Mouse (Mus musculus) hindbrain, embryonic 12.5 days (tissue): ENCODE measurements around the gene Cnot2. TPM values are rescaled to one million over a fixed set of nuclear protein-coding genes. Genes with fewer than 3 reads are reported as not detected.

Experiments used
- ATAC-seq: fragments of 200-750 bp; cut with Nextera tagmentation; 2 replicates; pipeline ENCODE4 v1.8.0; 2017; ENCODE audit warnings: moderate TSS enrichment; ENCODE audit not compliant: low FRiP score
- H3K27ac ChIP-seq: fragments of 300-500 bp; sonication (generic); 2 replicates; pipeline ENCODE4 v1.5.1; 2016; ENCODE audit warnings: mild to moderate bottlenecking
- H3K27me3 ChIP-seq: fragments of 300-500 bp; sonication (generic); 2 replicates; pipeline ENCODE4 v1.6.1; 2016; ENCODE audit warnings: mild to moderate bottlenecking
- H3K36me3 ChIP-seq: fragments of 300-500 bp; sonication (generic); 2 replicates; pipeline ENCODE4 v1.6.1; 2016; ENCODE audit warnings: mild to moderate bottlenecking
- H3K4me1 ChIP-seq: fragments of 300-500 bp; sonication (generic); 2 replicates; pipeline ENCODE4 v1.6.1; 2016
- H3K4me2 ChIP-seq: fragments of 300-500 bp; sonication (generic); replicated peaks from 2 replicates; pipeline ENCODE4 v1.6.1; 2016; ENCODE audit warnings: mild to moderate bottlenecking
- H3K4me3 ChIP-seq: fragments of 300-500 bp; sonication (generic); 2 replicates; pipeline ENCODE4 v1.5.1; 2016; ENCODE audit warnings: mild to moderate bottlenecking
- H3K9ac ChIP-seq: fragments of 300-500 bp; sonication (generic); 2 replicates; pipeline ENCODE4 v1.6.1; 2016; ENCODE audit warnings: mild to moderate bottlenecking, moderate library complexity
- H3K9me3 ChIP-seq: fragments of 300-500 bp; sonication (generic); replicated peaks from 2 replicates; pipeline ENCODE4 v1.6.1; 2016; ENCODE audit warnings: mild to moderate bottlenecking
- WGBS: fragments of 180-500 bp; shearing (Covaris S2); methylation state at CpG from one replicate; pipeline ENCODE4 v1.1.7; 2016; 5-methylcytosine and 5-hydroxymethylcytosine counted together
- polyA plus RNA-seq: library from polyadenylated mRNA; unstranded; fragments of >200 nt; fragmentation: Nextera tagmentation; extraction: Ambion mirVana; gene quantifications from 2 replicates; pipeline ENCODE4 v1.2.1, GENCODE M21; 2016

The Cnot2 gene
- polyA plus RNA-seq, 1 experiment from 2014 or later = 114 TPM

- Histone ChIP-seq H3K9me3 (no peaks in the 10 kb centered on the region), H3K4me2 (no peak overlapping the region), H3K27me3 (no peaks in the 10 kb centered on the region), H3K4me3 (no peak overlapping the region), H3K4me1 (peaks cover 17% of the 10 kb centered on the region), H3K27ac (no peak overlapping the region), H3K36me3 (no peaks in the 10 kb centered on the region), H3K9ac (no peak overlapping the region)
- WGBS = 82% methylated on average over 11 of the region's 11 CpGs
- ATAC-seq = no peak
These were observed 110.9 kb downstream of the Cnot2 start for GRCm38 (mm10) chr10:116470306-116470925.

DNA sequence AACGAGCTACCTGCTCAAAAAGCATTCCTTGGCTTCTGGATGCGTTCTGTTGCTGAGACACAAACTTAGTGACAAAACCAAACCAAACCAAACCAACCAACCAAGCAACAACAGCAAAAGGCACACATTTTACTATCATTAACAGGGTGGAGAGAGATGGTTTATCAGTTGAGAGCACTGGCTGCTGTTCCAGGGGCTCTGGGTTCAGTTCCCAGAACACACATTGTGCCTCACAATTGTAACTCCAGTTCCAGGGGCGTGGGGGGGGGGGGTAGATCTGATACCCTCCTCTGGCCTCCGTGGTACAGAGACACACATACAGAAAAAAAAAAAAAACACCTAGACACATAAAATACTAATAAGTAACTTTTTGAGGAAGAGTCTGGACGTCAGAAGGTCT is 113.2 kb downstream of the Cnot2 start:
- no peak overlapping the region for H3K9ac ChIP-seq
- H3K4me3 ChIP-seq = no peak overlapping the region
- H3K27me3 ChIP-seq = no peaks in the 10 kb centered on the region
- H3K4me1 ChIP-seq = peaks cover 7% of the 10 kb centered on the region
- no peak overlapping the region for H3K27ac ChIP-seq
- H3K4me2 ChIP-seq = no peak overlapping the region
- WGBS = 84% methylated on average over 5 of the region's 5 CpGs
- no peaks in the 10 kb centered on the region for H3K9me3 ChIP-seq
- ATAC-seq = no peak
- no peaks in the 10 kb centered on the region for H3K36me3 ChIP-seq

- no peak overlapping the region for H3K27ac ChIP-seq
- H3K9me3 ChIP-seq = no peaks in the 10 kb centered on the region
- H3K27me3 ChIP-seq = no peaks in the 10 kb centered on the region
- no peak overlapping the region for H3K9ac ChIP-seq
- ATAC-seq = no peak
- H3K4me2 ChIP-seq = no peak overlapping the region
- 91% methylated on average over 12 of the region's 12 CpGs for WGBS
- no peaks in the 10 kb centered on the region for H3K4me1 ChIP-seq
- H3K4me3 ChIP-seq = no peak overlapping the region
- 0 out of 2 replicates have a peak, but pooled peaks cover 4% of the 10 kb centered on the region for H3K36me3 ChIP-seq
These were observed 117.5 kb downstream of the Cnot2 start for GRCm38 (mm10) chr10:116463753-116464345.

DNA sequence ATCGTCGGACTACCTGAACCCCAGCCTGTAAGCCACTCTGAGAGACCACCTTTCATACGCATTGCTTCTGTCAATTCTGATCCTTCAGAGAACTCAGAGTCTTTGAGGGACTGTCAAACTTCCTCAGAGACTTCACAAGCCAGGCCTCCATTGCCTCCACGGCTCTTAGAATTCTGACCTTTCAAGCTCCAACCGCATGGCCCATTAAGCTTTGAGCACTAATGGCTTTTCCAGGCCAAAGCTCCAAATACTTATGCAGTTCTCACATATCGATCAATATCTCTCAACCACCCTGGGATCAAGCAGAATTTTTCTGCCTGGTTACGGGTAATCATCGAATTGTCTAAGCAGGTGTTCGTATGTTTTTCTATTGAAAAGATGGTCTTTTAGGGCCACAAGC is 119.9 kb downstream of the Cnot2 start:
- H3K4me1 ChIP-seq = no peaks in the 10 kb centered on the region
- no peak overlapping the region for H3K27ac ChIP-seq
- no peak overlapping the region for H3K4me2 ChIP-seq
- H3K9ac ChIP-seq = no peak overlapping the region
- H3K9me3 ChIP-seq = no peaks in the 10 kb centered on the region
- no peak for ATAC-seq
- H3K27me3 ChIP-seq = no peaks in the 10 kb centered on the region
- peaks cover 12% of the 10 kb centered on the region for H3K36me3 ChIP-seq
- H3K4me3 ChIP-seq = no peak overlapping the region
- 81% methylated on average over 9 of the region's 9 CpGs for WGBS

- H3K36me3 ChIP-seq = peaks cover 18% of the 10 kb centered on the region
- 96% methylated on average over 9 of the region's 9 CpGs for WGBS
- no peak for ATAC-seq
These were observed 122.5 kb downstream of the Cnot2 start for GRCm38 (mm10) chr10:116458786-116459185.

GRCm38 (mm10) chr10:116452771-116453170 is 128.5 kb downstream of the Cnot2 start:
- ATAC-seq = no peak
- no peak overlapping the region for H3K4me2 ChIP-seq
- H3K27ac ChIP-seq = no peak overlapping the region
- no peaks in the 10 kb centered on the region for H3K9me3 ChIP-seq
- H3K36me3 ChIP-seq = peaks cover 11% of the 10 kb centered on the region
- no peaks in the 10 kb centered on the region for H3K4me1 ChIP-seq
- no peak overlapping the region for H3K9ac ChIP-seq
- WGBS = 96% methylated on average over 7 of the region's 7 CpGs
- no peaks in the 10 kb centered on the region for H3K27me3 ChIP-seq
- no peak overlapping the region for H3K4me3 ChIP-seq

More at GRCm38 (mm10) chr10:116458786-116459185, 122.5 kb downstream of the Cnot2 start:
- H3K27ac ChIP-seq = no peak overlapping the region
- no peak overlapping the region for H3K4me2 ChIP-seq
- H3K9me3 ChIP-seq = no peaks in the 10 kb centered on the region
- no peaks in the 10 kb centered on the region for H3K4me1 ChIP-seq
- H3K27me3 ChIP-seq = no peaks in the 10 kb centered on the region
- no peak overlapping the region for H3K9ac ChIP-seq
- H3K4me3 ChIP-seq = no peak overlapping the region

- H3K27me3 ChIP-seq = no peaks in the 10 kb centered on the region
- ATAC-seq = no peak
- H3K4me1 ChIP-seq = no peaks in the 10 kb centered on the region
- 76% methylated on average over 9 of the region's 9 CpGs for WGBS
- no peaks in the 10 kb centered on the region for H3K9me3 ChIP-seq
- no peak overlapping the region for H3K27ac ChIP-seq
- 0 out of 2 replicates have a peak, but pooled peaks cover 3% of the 10 kb centered on the region for H3K36me3 ChIP-seq
- H3K9ac ChIP-seq = no peak overlapping the region
- no peak overlapping the region for H3K4me3 ChIP-seq
- H3K4me2 ChIP-seq = no peak overlapping the region
These were observed 130.7 kb downstream of the Cnot2 start for GRCm38 (mm10) chr10:116450621-116451020.

GRCm38 (mm10) chr10:116448166-116448565 is 133.1 kb downstream of the Cnot2 start:
- Histone ChIP-seq H3K36me3 (peaks cover 5% of the 10 kb centered on the region; the same call in 1 of the 2 replicates), H3K4me3 (no peak overlapping the region), H3K9ac (no peak overlapping the region), H3K27ac (no peak overlapping the region), H3K9me3 (no peaks in the 10 kb centered on the region), H3K4me2 (no peak overlapping the region), H3K27me3 (no peaks in the 10 kb centered on the region), H3K4me1 (no peaks in the 10 kb centered on the region)
- 93% methylated on average over 12 of the region's 12 CpGs for WGBS
- no peak for ATAC-seq

DNA sequence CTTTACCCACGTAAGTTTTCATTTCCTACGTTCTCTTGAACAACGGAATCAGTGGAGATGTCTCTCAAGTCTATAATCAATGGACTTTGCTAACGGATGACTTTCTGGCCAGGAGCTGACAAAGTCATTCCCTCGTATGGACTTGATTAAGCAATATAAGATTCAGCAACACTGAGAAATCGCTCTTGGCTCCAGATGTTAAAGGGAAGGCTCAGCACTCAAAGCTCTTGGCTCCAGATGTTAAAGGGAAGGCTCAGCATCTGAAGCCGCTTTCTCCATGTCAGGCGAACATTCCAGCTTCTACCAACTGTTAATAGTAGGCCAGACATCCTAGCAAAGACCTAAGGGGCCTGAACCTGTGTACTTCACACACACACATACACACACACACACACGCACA is 134.1 kb downstream of the Cnot2 start:
- Histone ChIP-seq H3K9me3 (no peaks in the 10 kb centered on the region), H3K4me3 (no peak overlapping the region), H3K27ac (no peak overlapping the region), H3K4me2 (no peak overlapping the region), H3K36me3 (peaks cover 5% of the 10 kb centered on the region; the same call in 1 of the 2 replicates), H3K4me1 (no peaks in the 10 kb centered on the region), H3K27me3 (no peaks in the 10 kb centered on the region), H3K9ac (no peak overlapping the region)
- no peak for ATAC-seq
- WGBS = 83% methylated on average over 9 of the region's 9 CpGs

- no peak overlapping the region for H3K4me3 ChIP-seq
- ATAC-seq = no peak
These were observed 135.3 kb downstream of the Cnot2 start for GRCm38 (mm10) chr10:116446040-116446439.

DNA sequence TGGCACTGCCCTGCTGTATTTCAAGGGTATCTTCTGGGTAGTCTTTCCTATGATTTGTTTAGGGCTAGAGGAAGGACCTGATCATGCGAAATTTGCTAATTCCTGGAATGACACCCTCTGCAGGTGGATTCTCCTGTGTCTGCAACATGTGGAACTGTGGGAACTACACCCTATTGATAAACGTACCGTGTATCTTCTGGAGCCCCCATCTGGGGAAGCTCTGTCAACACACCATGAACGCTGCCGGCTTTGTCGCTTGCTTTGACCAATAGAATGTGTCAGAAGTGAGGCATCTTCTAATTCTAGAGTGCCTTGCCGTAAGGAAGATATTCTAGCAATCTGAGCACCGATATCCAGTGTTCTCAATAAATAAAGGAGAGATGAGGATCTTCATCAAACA is 136.5 kb downstream of the Cnot2 start:
- WGBS = 97% methylated on average over 8 of the region's 8 CpGs
- no peak overlapping the region for H3K27ac ChIP-seq
- H3K36me3 ChIP-seq = peaks cover 5% of the 10 kb centered on the region; the same call in 1 of the 2 replicates
- H3K9ac ChIP-seq = no peak overlapping the region
- no peak for ATAC-seq
- no peaks in the 10 kb centered on the region for H3K27me3 ChIP-seq
- H3K4me3 ChIP-seq = no peak overlapping the region
- no peak overlapping the region for H3K4me2 ChIP-seq
- H3K9me3 ChIP-seq = no peaks in the 10 kb centered on the region
- H3K4me1 ChIP-seq = no peaks in the 10 kb centered on the region

More at GRCm38 (mm10) chr10:116446040-116446439, 135.3 kb downstream of the Cnot2 start:
- peaks cover 5% of the 10 kb centered on the region; the same call in 1 of the 2 replicates for H3K36me3 ChIP-seq
- no peaks in the 10 kb centered on the region for H3K27me3 ChIP-seq
- no peak overlapping the region for H3K4me2 ChIP-seq
- no peak overlapping the region for H3K27ac ChIP-seq
- no peak overlapping the region for H3K9ac ChIP-seq
- H3K9me3 ChIP-seq = no peaks in the 10 kb centered on the region
- WGBS = 94% methylated on average over 11 of the region's 12 CpGs
- no peaks in the 10 kb centered on the region for H3K4me1 ChIP-seq

DNA sequence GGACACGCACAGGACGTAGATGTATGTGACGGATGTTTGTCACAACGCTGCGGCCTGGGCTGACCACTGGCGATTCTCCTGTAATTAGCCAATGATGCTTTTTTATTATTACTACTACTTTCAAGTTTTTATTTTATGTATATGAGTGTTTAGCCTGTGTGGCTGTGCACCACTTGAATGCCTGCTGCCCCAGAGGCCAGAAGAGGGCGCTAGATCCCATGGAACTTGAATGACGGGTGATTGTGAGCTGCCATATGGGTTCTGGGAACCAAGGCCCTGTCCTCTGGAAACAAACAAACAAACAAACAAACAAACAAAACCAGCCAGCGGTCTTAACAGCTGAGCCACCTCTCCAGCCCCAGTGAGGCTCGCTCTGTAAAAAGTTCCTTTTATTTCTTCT is 136.9 kb downstream of the Cnot2 start:
- Histone ChIP-seq H3K4me2 (no peak overlapping the region), H3K27ac (no peak overlapping the region), H3K36me3 (peaks cover 5% of the 10 kb centered on the region; the same call in 1 of the 2 replicates), H3K27me3 (no peaks in the 10 kb centered on the region), H3K9me3 (no peaks in the 10 kb centered on the region), H3K9ac (no peak overlapping the region), H3K4me3 (no peak overlapping the region), H3K4me1 (no peaks in the 10 kb centered on the region)
- WGBS = 96% methylated on average over 10 of the region's 10 CpGs
- no peak for ATAC-seq

DNA sequence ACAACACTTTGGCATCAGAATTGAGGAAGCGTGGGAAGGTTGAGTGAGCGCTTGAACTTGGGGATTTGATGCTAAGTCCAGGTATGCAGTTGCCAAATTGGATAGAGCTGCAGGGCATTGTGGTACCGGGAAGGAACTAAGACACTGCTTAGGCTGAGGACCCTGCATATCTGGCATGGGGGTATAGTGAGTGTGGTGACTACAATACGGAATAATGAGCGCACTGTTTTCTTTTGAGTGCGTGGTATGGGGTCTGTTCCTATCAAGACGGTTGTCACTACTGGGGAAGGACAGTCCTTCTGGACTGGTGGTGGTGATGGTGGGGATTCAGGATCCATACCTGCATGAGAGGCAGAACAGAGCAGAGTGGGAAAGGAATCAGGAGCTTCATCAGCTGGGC is 140.4 kb downstream of the Cnot2 start:
- Histone ChIP-seq H3K36me3 (peaks cover 13% of the 10 kb centered on the region), H3K9ac (no peak overlapping the region), H3K4me1 (no peaks in the 10 kb centered on the region), H3K4me3 (no peak overlapping the region), H3K9me3 (peaks cover 11% of the 10 kb centered on the region), H3K27ac (no peak overlapping the region), H3K4me2 (no peak overlapping the region), H3K27me3 (no peaks in the 10 kb centered on the region)
- no peak for ATAC-seq
- WGBS = 92% methylated on average over 7 of the region's 7 CpGs
